Mouse (Mus musculus) heart, adult 9 months (tissue): Measurements from ENCODE around the gene Snx32.
"Not testable (repeated sequence)": the region's sequence is repeated elsewhere in the genome, so short reads cannot be mapped to it uniquely, and the experiment has no call there.

Experiments
- DNase-seq, 2 experiments: peaks; one replicate each; pipeline ENCODE4 v3.0.0; 2022; ENCODE audit warnings: low spot score in 2 of 2

Snx32 gene

DNA sequence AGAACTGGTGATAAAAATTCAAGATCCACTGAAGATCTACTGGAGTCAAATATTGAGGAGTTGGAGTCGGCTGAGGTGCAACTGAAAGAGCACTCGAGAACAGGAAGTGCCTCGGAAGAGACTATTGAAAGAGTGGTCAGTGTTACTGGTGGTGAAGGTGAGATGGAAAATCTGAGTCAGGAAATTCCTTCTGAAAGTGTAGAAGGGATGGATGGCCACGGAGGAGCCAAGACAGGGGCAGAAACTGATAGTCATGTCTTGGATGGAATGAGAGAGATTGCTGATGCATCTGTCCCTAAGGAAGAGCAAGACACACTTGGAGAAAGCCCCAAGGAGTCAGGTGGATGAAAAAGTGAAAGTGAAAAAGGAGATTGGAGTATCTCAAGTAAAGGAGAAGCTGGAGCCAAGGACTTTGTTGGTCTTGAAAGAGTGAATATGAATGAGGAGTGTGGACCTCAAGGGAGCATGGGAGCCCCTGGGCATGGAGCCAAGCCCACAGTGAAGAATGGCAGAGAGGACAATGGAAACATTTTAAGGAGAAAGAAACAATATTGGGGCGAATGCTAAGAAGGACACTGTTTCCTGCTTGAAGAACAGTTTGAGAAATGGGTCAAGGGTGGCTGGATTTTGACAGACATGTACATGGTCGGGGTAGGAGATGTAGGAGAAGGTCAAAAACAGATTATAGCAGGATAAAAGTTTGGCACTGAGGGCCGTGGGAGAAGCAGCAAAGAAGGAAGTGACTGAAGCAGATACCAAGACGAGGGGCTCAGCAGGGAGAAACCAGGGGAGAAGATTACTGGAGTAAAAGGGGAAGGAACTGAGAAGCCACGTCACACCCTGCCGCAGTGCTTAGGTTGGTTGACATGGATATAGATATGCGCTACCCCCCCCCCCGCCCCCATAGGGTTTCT, 2.0 kb upstream of the Snx32 start:
- no peak for DNase-seq

DNA sequence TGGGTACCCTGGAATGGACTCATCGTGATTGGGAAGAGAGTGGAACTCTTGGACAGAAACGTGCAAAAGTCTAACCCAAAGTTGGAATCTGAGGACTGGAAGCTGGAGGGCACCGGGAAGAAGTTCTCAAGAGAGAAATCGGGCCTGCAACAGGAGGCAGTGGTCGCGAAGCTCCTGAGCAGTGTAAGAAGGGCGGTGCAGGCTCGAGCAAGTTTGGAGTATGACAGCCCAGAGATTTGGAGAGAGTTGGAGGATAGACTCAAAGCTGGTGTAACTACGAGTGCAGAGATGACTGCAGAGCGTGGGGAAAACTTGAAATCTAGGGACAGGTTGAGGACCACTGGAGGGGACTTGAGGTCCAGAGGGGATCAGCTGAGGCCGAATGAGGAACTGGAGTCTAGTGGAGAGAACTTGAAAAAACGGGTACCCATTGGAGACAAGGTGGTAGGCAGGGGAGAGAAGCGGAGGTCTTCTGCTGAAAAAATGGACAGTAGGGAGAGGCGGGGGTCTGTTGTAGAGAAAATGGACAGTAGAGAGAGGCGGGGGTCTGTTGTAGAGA, 815 bp upstream of the Snx32 start:
- DNase-seq: peak in 1 of 2 experiments; percentile 15

DNA sequence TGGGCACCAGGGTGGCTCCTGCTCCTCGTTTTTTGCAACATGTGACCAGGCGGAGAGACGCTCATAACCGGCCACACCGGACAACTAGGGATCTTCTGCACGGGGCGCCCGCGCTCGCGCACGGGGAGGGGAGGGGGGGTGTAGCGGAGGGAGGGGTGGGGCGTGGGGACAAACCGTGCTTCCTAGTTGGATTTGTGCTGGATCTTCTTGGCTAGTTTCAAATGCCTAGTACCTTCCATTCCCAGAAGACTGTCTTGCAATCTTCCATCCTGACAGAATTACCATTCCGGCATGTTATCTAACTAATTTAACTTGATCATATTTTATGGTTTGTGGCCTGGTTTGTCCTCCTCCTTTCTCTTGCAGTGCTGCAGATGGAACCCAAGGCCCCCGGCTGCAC, 6.7 kb downstream of the Snx32 start, which contains the start of gene 1700020D05Rik:
TSS of gene 1700020D05Rik (minus strand) at position 101 of the 400 bp plus-strand sequence.
- DNase-seq: no peak

DNA sequence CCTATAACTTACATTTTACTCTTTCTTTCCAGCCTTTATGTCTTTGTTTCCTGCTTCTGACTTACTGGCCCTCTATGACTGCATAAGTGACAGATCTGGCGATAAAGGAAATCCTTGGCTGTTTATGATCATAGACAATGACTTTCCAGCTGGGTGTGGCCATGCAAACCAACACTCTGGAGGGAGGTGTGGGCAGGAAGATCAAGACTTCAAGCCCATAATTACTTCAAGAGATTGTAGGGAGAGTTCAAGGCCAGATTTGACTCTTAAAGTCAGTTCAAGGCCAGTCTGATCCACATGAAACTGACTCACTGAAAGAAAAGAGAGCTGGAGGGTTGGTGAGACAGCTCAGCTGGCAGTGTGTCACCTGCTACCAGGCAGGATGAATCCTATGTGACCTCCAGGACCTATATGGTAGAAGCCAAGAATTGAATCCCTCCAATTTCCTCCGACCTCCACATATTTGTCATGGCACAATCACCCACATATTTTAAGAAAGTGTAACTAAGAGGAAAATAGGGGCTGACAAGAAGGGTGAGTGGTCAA, 9.9 kb downstream of the Snx32 start:
- no peak for DNase-seq

DNA sequence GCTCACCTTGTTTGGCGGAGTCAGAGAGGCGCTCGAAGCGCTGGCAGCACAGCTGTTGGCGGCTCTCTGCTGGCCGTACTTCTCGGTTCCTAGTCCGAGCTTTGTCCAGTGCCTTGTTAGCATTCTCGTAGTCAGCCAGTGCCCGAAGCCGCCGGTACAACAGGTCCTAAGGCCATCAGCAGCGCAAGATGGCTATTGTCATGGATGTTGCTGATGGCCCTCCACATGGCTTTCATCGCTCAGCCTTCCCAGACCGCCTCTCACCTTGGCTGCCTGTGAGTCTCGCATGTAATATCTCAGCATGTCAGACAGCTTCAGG, 14.3 kb downstream of the Snx32 start:
- no peak for DNase-seq

DNA sequence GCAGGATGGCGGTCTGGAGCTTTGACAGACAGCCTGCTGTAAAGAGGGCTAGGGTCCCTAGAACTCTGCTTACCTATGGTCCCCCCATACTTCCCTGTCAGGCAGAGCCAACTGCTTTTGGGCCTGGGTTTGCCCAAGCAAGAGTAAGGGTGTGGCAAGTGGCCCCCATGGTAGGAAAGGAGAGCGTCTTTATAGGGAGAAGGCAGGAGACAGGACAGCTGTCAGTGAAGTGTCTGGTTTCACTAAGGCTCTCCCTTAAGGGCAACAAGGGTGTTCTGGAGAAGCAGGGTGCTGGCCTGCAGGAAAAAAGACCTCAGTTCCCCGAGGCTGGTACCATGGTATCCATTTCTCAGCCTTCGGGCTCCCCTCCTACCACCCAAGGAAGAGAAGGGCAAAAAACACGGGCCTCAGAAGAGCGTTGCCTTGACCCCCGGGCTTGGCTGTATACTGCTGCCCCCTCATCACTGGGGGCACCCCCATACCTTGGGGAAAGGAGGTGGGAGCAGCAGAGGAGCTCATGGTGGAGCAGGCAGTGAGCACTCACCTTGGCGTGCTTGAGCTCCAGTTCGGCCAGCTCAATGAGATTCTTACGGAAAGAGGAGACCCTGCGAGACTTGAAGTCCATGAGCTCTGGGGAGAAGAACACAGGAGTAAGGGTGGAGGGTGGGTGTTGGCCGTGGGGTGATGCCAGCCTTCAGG, 14.8 kb downstream of the Snx32 start:
- no peak for DNase-seq

DNA sequence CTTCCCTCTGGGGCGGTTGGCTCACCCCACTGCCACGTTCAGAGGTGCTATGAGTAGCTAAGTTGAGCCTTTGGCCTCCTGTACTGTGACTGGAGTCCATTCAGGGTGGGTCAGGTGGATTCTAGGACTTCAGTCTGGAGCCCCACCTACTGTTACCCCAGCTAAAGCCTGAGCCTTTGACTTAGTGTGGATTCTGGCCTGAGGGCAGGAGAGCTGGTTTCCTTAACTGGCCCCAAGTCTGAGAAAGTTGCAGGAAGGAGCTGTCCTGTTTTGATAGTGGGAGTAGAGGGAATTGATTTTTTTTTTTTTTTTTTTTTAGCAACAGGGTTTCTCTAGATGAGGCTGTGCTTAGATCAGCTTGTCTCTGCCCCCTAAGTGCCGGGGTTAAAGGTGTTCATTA, 16.0 kb downstream of the Snx32 start:
- no peak for DNase-seq

DNA sequence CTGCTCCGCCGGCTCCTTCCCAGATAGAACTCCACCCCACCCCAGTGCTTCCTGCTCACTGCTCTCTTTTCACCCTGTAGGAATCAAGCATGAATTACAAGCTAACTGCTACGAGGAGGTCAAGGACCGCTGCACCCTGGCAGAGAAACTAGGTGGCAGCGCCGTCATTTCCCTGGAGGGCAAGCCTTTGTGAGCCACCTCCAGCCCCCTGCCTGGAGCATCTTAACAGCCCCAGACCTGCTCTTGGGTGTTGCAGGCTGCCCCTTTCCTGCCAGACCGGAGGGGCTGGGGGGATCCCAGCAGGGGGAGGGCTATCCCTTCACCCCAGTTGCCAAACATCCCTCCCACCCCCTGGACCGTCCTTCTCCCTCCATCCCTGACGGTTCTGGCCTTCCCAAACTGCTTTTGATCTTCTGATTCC, 17.0 kb downstream of the Snx32 start:
- not testable (repeated sequence) for DNase-seq

DNA sequence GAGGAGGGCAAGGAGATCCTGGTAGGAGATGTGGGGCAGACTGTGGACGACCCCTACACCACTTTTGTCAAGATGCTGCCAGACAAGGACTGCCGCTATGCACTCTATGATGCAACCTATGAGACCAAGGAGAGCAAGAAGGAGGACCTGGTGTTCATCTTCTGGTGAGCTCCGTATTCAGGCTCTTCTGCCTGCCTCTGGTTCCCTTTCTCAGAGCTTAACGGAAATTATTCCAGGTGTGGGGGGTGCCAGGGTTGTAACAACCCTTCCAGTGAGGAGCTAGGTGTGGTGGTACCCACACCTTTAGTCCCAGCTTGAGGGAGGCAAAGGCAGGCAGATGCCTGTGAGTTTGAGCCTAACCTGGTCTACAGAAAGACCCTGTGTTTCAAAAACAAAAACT, 17.7 kb downstream of the Snx32 start:
- no peak for DNase-seq

DNA sequence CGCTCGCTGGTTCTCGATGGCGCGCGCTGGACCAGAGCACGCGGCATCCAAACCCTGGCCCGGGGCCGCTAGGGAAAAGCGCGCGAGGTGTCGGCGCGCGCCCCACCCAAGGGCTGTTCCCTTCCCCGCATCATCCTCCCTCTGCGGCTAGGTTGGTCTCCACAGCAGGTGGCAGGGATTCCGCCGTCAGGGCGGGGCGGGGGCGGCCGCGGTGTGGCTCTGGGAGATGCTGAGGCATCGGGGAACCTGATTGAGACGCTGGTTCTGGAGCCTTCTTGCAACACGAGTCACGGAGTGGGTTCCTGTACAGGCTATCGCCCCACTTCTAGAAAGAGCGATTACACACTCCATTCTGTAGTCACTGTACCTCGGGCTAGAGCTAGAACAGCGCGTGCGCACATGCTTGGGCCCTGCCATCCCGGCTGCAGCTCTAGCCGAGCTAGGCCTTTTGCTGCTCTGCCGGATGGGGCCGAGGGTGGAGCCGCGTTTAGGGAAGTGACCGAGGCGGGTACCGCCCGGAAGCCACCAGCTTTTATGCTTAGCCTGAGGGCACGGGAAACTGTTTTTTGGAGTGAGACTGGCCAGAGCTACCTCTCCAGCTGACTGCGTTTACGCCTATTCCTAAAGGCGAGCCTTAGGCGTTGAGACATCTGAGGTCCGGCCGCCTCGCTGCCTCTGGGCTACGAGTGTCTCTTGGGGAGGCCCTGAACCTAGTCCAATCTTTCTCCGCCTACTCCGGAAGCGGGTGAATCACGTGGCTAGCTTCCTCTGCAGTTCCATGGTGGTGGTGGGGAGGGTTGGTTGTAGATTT, 19.2 kb downstream of the Snx32 start:
- DNase-seq: peak; percentile 92 to 93

DNA sequence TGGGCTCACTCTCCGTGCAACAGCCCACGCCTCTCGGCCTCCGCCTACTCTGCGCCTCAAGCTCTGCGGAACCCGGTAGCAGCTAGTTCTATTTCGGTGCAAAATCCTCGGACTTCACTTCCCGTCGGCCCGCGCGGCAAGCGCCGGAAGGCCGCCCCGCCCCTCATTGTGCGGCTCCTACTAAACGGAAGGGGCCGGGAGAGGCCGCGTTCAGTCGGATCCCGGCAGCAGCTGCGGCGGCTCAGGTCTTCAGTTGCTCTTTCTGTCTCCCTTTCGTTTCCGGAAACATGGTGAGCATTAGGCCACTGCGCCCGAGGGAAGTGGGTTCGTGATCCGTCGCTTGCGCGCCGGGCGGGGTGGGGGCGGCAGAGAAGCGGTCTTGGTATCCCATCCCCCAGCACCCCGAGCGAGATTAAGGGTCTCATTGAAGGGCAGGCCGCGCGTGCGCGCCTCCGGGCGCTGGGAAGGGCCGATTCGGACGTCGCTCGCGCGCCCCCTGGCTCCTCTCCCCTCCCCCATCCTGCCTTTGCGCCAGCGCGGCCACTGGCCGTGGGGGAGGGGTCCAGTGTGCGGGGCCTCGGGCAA, 19.9 kb downstream of the Snx32 start, which contains the start of gene Cfl1:
TSS of gene Cfl1 (plus strand) at position 143 of the 585 bp plus-strand sequence.
- peak; percentile 96 to 97 for DNase-seq

DNA sequence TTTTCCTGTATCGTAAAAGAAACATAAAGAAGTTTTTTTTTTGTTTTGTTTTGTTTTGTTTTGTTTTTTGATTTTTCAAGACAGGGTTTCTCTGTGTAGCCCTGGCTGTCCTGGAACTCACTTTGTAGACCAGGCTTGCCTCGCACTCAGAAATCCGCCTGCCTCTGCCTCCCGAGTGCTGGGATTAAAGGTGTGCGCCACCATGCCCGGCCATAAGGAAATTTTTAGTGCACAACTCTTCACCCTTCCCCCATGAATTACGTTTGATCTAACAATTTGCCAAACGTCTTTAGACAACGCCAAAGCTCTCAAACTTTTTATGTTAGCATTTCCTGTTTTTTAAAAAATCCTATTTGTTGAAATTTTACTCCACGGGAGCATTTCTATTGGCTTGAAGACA, 20.6 kb downstream of the Snx32 start:
- not testable (repeated sequence) for DNase-seq

DNA sequence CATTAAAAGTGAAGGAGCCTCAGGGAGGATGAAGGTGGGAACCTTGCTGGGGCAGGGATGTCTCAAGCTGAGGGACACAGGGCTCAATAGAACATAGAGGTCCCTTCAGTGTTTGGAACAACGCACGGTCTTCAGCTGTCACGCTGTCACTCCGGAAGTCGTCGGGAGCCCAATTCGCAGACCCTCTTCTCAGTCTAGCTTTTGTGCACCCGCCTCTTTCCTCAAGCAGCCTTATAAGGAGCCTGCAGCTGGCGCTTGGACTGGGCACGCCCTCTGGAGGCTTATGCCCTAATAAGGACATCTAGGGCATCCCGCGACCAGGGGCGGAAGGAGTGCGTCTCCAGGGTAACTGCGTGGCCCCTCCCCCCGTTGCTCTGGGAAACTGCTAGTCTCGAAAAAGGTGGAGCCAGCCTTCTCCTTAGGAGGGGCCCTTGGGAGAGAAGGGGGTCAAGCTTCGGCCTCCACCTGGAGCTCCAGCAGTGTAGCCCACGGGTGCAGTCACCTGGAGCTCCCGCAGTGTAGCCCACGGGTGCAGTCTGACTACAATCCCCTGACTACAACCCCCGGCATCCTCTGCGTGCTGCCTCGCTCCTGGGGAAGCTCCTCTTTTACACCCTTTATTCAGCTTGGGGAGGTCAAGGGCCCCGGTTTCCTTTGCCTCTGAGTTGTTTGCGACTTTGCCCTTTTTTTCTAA, 21.3 kb downstream of the Snx32 start:
- peak; percentile 98 for DNase-seq

DNA sequence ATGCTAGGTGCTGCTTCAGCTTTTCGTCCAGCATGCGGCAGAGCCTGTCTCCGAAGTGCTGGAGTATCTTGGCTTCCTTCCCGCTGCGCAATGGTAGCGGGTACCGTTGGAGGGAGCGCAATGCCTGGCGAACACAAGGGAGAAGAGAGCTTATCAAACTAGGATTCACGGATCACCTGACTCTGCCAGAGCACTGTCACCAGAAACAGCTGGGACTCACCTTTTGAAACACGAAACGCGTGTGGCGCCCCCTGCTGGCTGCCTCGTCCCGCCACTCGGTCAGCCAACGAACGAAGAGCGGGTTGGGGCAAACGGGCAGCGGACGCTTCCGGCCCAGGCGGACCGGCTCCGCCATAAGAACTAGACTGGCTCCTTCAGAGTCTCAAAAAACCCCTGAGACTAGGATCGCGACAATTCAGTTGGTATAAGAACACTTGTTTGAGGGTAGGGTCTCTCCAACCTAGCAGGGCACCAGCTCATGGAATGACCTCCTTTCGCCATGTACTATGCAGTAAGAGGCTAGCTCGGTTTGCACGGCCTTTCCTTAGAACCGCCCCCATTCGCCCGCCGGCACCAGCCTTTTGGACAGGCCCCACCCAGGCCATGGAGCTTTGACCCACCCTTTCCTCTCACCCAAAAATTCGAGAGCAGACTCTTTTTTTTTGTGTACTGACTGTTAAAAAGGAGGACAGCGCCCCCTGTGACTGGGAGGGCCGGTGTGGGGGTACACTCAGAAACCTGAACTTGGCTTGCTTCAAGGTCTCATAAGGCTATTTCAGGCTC, 22.4 kb downstream of the Snx32 start, which contains the start of gene Mus81:
TSS of gene Mus81 (minus strand) at position 635 of the 783 bp plus-strand sequence.
- peak; percentile 97 to 98 for DNase-seq

DNA sequence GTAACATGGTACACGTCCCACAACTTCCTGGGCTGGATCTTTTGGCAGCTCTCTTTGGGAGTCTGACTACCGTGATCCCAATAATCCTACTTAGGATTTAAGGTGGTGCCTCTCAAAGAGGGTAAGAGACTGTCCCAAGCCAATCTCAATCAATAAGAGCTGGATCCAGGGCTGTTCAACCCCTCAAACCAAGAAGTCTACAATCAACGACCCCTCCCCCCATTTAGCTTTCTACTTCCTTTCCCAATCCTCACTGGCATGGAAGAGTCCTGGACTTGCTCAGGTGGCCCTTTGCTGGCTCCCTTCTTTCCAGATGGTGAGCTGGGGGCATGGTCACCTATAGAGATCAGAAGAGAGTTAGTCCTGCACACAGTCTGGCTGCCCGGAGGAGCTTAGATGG, 23.6 kb downstream of the Snx32 start:
- DNase-seq: no peak

DNA sequence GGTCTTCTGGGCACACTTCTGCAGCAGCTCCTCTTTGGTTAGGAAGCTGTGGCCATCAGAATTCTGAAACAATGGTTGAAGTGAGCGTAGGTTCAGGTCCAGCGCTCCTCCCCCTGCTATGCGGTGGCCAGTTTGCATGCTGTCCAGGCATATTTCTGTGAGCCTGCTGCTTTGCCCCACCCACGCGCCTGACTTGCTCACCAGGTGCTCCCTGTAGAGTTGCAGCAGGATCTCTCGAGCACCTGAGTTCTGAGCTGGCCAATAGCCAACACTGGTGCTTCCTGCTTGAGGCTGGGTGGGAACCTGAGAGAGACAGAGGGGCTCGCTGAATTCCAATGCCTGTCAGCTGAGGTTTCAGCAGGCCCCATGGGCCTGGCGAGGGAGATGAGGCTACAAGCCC, 24.1 kb downstream of the Snx32 start:
- DNase-seq: no peak

DNA sequence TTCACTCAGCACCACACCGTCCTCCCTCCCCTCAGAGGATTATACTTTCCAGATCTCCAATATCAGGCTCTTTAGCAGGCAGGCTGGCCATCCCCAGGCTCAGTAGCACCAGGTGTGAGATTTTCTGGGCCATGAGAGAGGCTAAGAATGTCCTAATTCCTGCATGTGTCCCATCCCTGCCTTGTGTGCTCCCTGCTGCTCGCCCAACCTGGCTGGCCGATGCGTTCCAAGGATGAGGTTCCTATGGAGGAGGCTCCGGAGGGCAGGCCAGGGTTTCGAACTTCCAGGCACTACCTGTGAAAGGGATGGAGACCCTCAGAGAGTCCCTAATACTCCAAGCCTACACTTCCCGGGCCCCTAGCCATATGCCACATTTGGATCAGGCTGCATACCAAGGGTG, 24.5 kb downstream of the Snx32 start:
- no peak for DNase-seq

DNA sequence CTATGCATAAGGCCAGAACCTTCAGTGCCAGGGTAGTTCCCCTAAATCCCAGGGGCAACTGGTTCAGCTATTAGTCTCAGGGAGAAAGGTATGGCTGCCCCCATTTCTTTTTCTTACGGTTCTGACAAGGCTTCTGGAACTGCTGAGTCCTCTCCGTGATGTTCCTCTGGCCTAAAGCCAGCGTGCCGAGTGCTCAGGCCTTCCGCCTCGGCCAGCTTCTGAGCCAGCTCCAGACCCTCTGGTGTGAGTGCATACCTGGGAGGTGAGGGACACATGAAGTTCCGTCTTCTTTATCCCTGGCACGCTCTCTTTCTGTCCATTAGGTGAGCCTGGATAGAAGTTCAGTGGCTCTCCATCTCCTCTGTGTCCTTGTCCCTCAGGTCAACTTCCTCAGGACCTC, 25.0 kb downstream of the Snx32 start:
- no peak for DNase-seq

DNA sequence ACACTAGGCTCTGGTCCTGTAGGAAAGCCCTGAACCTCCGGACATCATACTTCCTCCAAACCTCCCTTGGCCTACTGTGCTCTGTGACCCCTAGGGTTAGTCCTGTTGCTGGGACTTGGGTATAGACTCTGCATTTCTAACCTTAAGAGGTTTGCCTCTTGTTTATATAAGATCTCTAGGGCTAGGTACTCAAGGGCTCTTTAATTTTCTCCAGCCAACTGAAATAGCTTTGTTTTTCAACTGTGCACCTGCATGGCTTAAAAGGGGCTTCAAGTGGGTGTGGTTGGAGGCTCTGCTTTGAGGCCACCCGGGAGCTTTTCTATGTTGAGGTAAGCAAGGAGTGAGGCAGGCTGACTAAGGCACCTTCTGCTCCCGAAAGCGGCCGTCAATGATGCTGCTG, 25.8 kb downstream of the Snx32 start:
- no peak for DNase-seq
